Mouse (Mus musculus) kidney, adult 9 months (tissue): ENCODE results near the gene Grk3.

Experiments
- DNase-seq: peaks from one replicate; pipeline ENCODE4 v3.0.0; 2022

Gene Grk3

GRCm38 (mm10) chr5:113015236-113016061, at the start of gene Grk3:
Gene Grk3 (minus strand): TSS chr5:113015791.
- peak; percentile 54 for DNase-seq

- DNase-seq, result peak; percentile 77
Measured at GRCm38 (mm10) chr5:113054308-113054707, 38.7 kb upstream of the Grk3 start.

GRCm38 (mm10) chr5:113050581-113051185, 35.1 kb upstream of the Grk3 start:
- DNase-seq, result no peak

GRCm38 (mm10) chr5:113049876-113050275, 34.3 kb upstream of the Grk3 start:
- DNase-seq, result no peak

- DNase-seq, result no peak
Measured at GRCm38 (mm10) chr5:113045511-113046273, 30.1 kb upstream of the Grk3 start.

GRCm38 (mm10) chr5:113043531-113043930, 27.9 kb upstream of the Grk3 start:
- no peak for DNase-seq

GRCm38 (mm10) chr5:113041567-113042071, 26.0 kb upstream of the Grk3 start:
- DNase-seq, result peak; percentile 22

- no peak for DNase-seq
Measured at GRCm38 (mm10) chr5:113040776-113041175, 25.2 kb upstream of the Grk3 start.

GRCm38 (mm10) chr5:113038601-113039000, 23.0 kb upstream of the Grk3 start:
- no peak for DNase-seq

GRCm38 (mm10) chr5:113035094-113036047, 19.8 kb upstream of the Grk3 start:
- no peak for DNase-seq

- DNase-seq, result no peak
Measured at GRCm38 (mm10) chr5:113031201-113031754, 15.7 kb upstream of the Grk3 start.

GRCm38 (mm10) chr5:113030082-113030481, 14.5 kb upstream of the Grk3 start:
- DNase-seq, result no peak

- DNase-seq, result no peak
Measured at GRCm38 (mm10) chr5:113026706-113027105, 11.1 kb upstream of the Grk3 start.

GRCm38 (mm10) chr5:113024154-113024764, 8.7 kb upstream of the Grk3 start:
- DNase-seq, result peak; percentile 41

- DNase-seq, result no peak
Measured at GRCm38 (mm10) chr5:113018190-113018589, 2.6 kb upstream of the Grk3 start.

GRCm38 (mm10) chr5:113017004-113017403, 1.4 kb upstream of the Grk3 start:
- DNase-seq, result no peak

GRCm38 (mm10) chr5:113014808-113015235, 769 bp downstream of the Grk3 start:
- DNase-seq, result peak; percentile 30

- DNase-seq, result peak; percentile 17
Measured at GRCm38 (mm10) chr5:113014111-113014807, 1.3 kb downstream of the Grk3 start.

GRCm38 (mm10) chr5:113011926-113012325, 3.7 kb downstream of the Grk3 start:
- DNase-seq, result no peak

GRCm38 (mm10) chr5:113009183-113009820, 6.3 kb downstream of the Grk3 start:
- DNase-seq, result no peak
